Mouse (Mus musculus) splenic B cell, adult 2 months (primary cell): ENCODE results near the gene Plekhg3.
A peak's percentile ranks its signal among the peaks of the same experiment; 100 is the strongest.

Source experiments
- DNase-seq: peaks from one replicate; pipeline ENCODE4 v3.0.0-alpha.2; 2011; ENCODE audit warnings: low read depth, low spot score
- H3K27me3 ChIP-seq: 2 replicates; pipeline ENCODE4 v1.6.1; 2012; ENCODE audit warnings: mild to moderate bottlenecking, low read length, moderate library complexity, mixed read lengths; ENCODE audit not compliant: control insufficient read depth, poor library complexity, insufficient read depth, severe bottlenecking
- H3K36me3 ChIP-seq: 2 replicates; pipeline ENCODE4 v1.6.1; 2012; ENCODE audit warnings: mild to moderate bottlenecking, low read length, moderate library complexity, mixed read lengths; ENCODE audit not compliant: control insufficient read depth, poor library complexity, insufficient read depth, severe bottlenecking

Gene Plekhg3

GRCm38 (mm10) chr12:76534641-76535283, 4.1 kb downstream of the Plekhg3 start:
- no peak for DNase-seq
- H3K27me3 ChIP-seq, result no peaks in the 10 kb centered on the region
- no peaks in the 10 kb centered on the region for H3K36me3 ChIP-seq

GRCm38 (mm10) chr12:76535471-76535900, 4.8 kb downstream of the Plekhg3 start:
- no peaks in the 10 kb centered on the region for H3K27me3 ChIP-seq
- DNase-seq, result no peak
- H3K36me3 ChIP-seq, result no peaks in the 10 kb centered on the region

GRCm38 (mm10) chr12:76536591-76537153, 6.0 kb downstream of the Plekhg3 start:
- Histone ChIP-seq H3K27me3 (no peaks in the 10 kb centered on the region), H3K36me3 (no peaks in the 10 kb centered on the region)
- DNase-seq, result no peak

GRCm38 (mm10) chr12:76537434-76537833, 6.7 kb downstream of the Plekhg3 start:
- peak; percentile 86 for DNase-seq
- Histone ChIP-seq H3K36me3 (no peaks in the 10 kb centered on the region), H3K27me3 (no peaks in the 10 kb centered on the region)

- DNase-seq, result peak; percentile 16
- Histone ChIP-seq H3K27me3 (no peaks in the 10 kb centered on the region), H3K36me3 (no peaks in the 10 kb centered on the region)
These were observed 9.5 kb downstream of the Plekhg3 start for GRCm38 (mm10) chr12:76540169-76540568.

- Histone ChIP-seq H3K36me3 (no peaks in the 10 kb centered on the region), H3K27me3 (no peaks in the 10 kb centered on the region)
- no peak for DNase-seq
These were observed 10.1 kb downstream of the Plekhg3 start for GRCm38 (mm10) chr12:76540701-76541221.

- DNase-seq, result no peak
- Histone ChIP-seq H3K36me3 (no peaks in the 10 kb centered on the region), H3K27me3 (no peaks in the 10 kb centered on the region)
These were observed 10.8 kb downstream of the Plekhg3 start for GRCm38 (mm10) chr12:76541475-76541874.

GRCm38 (mm10) chr12:76541879-76542278, 11.2 kb downstream of the Plekhg3 start:
- Histone ChIP-seq H3K27me3 (no peaks in the 10 kb centered on the region), H3K36me3 (no peaks in the 10 kb centered on the region)
- no peak for DNase-seq

- DNase-seq, result no peak
- H3K36me3 ChIP-seq, result no peaks in the 10 kb centered on the region
- H3K27me3 ChIP-seq, result no peaks in the 10 kb centered on the region
These were observed 15.2 kb downstream of the Plekhg3 start for GRCm38 (mm10) chr12:76545786-76546370.

GRCm38 (mm10) chr12:76546383-76547276, 15.9 kb downstream of the Plekhg3 start:
- DNase-seq, result no peak
- Histone ChIP-seq H3K36me3 (no peaks in the 10 kb centered on the region), H3K27me3 (no peaks in the 10 kb centered on the region)

GRCm38 (mm10) chr12:76547409-76548081, 16.9 kb downstream of the Plekhg3 start:
- peak; percentile 44 for DNase-seq
- no peaks in the 10 kb centered on the region for H3K27me3 ChIP-seq
- no peaks in the 10 kb centered on the region for H3K36me3 ChIP-seq

- no peaks in the 10 kb centered on the region for H3K27me3 ChIP-seq
- no peak for DNase-seq
- no peaks in the 10 kb centered on the region for H3K36me3 ChIP-seq
These were observed 17.4 kb downstream of the Plekhg3 start for GRCm38 (mm10) chr12:76548082-76548423.

GRCm38 (mm10) chr12:76549203-76549602, 18.5 kb downstream of the Plekhg3 start:
- Histone ChIP-seq H3K27me3 (no peaks in the 10 kb centered on the region), H3K36me3 (no peaks in the 10 kb centered on the region)
- DNase-seq, result no peak

- H3K27me3 ChIP-seq, result no peaks in the 10 kb centered on the region
- no peaks in the 10 kb centered on the region for H3K36me3 ChIP-seq
- DNase-seq, result peak; percentile 93
These were observed 21.6 kb downstream of the Plekhg3 start for GRCm38 (mm10) chr12:76552321-76552720.
